Mouse (Mus musculus): Measurements from ENCODE around the gene Olfr448.

DNA sequence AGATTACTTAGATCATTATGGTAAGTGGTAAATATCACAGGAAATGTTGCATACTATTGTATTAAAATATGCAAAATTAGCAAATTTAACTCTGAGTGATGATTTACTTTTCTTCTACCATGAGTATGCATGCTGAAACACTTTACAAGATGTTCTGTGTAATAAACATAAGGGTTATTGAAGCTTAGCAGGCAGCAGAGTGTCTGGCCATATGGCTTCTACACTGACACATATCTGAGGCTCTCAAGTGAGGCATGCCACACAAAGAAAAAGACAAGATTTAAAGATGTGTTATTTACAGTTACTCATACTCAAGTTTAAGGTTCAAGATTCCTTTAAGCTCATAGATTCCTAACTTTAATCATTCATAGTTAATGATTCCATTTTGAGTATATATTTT lies 13.9 kb upstream of the Olfr448 start:
- TF ChIP-seq CTCF (conservative IDR thresholded peaks at IDR 0.05; ENCODE audit: insufficient read depth, insufficient read length, low read depth, low read length) (no peak), POLR2A (IDR thresholded peaks at IDR 0.05; ENCODE audit: low read depth, low read length) (no peak)

Measured in kidney, adult 2 months (tissue).